Mouse (Mus musculus) spleen, postnatal 14 days (tissue): ENCODE results near the gene Atf6b.

Experiments
- DNase-seq, 2 experiments: peaks; one replicate each; pipeline ENCODE4 v3.0.0; 2021 to 2022; ENCODE audit warnings: low spot score in 2 of 2

The Atf6b gene

GRCm38 (mm10) chr17:34627093-34627942 lies 19.6 kb upstream of the Atf6b start:
- DNase-seq: peak in 1 of 2 experiments; percentile 53

DNA sequence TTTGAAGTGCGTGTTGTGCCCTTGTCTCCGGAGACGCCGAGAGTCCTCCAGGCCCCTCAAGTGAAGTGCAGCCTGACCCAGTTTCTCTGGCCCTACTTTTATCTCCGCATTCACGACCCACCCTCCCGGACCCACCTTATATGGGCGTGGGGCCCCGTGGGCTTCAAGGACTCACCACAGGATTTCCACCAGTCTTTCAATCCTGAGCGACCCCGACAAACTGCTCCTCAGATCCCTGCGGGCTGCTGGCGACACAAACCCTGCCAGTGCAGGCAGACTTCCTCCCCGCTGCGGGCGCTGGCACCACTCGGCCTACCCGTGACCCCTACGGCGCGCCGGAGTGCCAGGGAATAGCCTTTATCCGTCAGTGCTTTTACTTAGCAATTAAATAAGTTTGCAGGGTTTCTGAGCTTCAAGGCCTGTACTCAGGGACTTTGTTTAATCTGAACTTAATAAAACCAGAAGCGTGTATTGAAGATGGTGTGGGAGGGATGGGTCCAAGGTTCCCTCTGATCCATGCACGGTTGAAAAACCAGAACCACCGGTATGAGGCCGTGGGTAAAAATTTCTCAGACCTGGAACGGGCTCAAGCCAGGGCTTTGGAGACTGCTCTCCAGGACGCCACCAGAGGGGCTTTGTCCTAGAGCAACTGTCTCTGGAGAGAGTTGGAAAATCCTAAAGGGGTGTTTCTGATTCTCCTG lies 18.9 kb upstream of the Atf6b start, which contains the start of gene Ppt2:
Ppt2 (minus strand) TSS at position 568 of the 701 bp plus-strand sequence.
- DNase-seq: no peak

- DNase-seq: no peak
These were observed 18.3 kb upstream of the Atf6b start for GRCm38 (mm10) chr17:34628644-34628967.

DNA sequence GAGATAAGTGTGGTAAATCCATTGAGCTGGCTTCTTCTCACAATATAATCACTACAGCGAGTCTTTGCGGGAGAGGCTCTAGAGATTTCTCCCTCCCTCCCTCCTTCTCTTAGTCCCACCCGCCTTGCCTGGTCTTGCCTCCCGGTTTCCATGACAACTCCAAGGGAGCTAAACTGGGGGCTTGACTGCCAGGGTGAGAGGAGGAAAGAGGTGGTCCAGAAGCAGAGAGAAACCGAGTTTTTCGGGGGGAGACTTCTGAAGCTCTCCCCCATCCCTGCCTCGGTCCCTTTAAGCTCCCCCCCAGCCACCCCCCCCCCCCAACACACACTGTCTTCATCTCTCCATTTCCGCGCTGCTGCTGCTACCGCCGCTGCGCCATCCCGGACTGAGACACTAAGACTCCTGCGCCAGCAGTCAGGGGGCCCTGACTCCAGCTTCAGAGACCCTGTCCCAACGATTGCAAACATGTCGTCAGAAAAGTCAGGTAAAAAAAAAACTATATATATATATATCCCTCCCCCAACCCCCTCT lies 17.7 kb upstream of the Atf6b start, which contains the start of gene Prrt1:
Prrt1 (plus strand) TSS at position 313 of the 531 bp plus-strand sequence.
- DNase-seq: no peak

DNA sequence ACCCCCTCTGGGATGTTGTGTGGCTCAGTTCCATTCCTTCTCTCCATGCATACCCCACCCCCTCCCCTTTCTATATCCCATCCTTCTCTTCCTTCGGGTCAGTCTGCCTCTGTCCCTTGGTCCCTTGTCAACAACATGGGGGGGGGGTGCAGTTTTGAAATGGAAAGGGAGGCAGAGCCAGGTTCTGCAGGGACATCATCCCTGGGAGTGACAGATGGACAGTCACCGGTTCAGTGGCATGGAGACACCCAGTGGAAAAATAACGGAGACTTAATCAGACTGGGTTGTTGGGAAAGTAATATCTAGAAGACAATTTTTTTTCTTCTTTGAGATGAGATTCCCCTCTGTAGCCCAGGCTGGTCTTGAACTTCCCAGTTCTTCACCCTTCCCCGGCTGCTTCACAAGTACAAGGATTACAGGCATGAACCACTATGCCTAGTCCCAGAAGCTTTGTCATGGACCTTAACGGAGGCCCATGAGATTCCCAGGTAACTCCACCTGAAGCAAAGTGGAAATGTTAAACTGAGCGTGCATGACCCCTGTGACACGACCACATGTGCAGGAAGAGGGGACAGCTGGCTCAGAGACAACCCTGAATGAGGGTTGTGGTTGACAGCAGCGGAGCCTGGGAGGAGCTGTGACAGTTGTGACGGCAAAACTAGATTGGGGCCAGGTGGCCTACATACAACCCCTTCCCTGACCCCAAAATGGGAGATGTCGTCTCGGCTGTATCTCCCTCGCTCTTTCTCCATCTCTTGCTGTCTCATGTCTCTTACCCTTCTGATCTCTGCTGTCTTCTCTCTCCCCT lies 16.9 kb upstream of the Atf6b start:
- no peak for DNase-seq

GRCm38 (mm10) chr17:34630761-34631301 lies 16.1 kb upstream of the Atf6b start:
- no peak for DNase-seq

- DNase-seq: no peak
These were observed 15.3 kb upstream of the Atf6b start for GRCm38 (mm10) chr17:34631647-34632046.

DNA sequence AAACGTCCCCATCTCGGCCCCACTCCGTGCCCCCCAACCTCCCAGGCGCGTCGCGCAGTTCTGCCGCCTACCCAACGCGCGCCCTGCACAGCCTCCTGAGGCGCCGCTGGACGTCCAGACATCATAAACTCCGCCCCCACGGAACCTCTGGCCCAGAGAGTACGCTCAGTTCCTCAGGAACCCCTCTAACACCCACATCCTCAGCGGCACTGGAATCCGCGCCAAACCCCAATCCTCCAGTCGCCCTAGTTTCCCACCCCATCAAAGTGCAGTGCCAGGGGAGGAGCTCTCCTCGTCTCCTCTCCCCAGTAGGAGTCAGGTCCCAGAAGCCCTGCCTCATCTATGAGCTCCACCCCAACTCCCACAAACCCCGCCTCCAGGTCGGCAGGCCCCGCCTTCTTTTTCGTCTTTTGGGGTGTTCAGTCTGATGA lies 14.7 kb upstream of the Atf6b start:
- DNase-seq: peak in 1 of 2 experiments; percentile 43

DNA sequence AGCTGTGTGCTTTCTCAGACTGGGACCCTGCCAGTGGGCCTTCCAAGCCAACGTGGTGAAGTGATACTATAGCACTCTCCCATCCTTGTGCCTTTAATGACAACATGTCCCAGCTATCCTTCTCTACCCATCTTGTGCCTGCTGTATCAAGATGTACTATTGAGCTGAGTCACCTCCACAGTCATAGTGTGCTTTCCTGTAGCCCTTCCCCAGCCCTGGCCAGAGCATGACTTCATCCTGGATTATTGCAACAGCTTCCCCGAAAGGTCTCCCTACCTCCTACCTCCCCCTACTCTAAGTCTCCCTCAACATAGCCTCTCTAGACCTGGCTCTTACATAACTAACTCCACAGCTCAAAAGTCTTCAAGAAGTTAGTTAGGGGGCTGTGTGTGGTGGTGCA lies 11.3 kb upstream of the Atf6b start:
- DNase-seq: no peak

DNA sequence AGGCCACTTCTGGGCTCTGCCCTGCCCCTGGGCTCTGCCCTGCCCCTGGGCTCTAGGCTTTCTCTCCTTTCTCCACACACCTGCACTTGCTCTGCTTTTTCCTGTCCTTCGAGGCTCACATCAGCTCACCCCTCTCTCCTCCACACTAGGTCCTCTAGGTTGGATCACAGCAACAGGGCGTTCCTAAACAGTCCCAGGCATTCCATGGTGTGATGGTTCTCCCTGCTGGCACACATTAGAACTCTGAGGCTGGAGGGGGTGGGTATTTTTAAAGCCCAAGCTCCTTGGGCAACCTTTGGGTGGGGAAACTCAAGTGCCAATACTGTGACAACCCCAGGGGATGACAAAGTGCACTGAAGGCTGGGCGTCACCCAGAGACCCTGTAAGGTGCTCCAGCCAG lies 9.5 kb upstream of the Atf6b start:
- DNase-seq: no peak

DNA sequence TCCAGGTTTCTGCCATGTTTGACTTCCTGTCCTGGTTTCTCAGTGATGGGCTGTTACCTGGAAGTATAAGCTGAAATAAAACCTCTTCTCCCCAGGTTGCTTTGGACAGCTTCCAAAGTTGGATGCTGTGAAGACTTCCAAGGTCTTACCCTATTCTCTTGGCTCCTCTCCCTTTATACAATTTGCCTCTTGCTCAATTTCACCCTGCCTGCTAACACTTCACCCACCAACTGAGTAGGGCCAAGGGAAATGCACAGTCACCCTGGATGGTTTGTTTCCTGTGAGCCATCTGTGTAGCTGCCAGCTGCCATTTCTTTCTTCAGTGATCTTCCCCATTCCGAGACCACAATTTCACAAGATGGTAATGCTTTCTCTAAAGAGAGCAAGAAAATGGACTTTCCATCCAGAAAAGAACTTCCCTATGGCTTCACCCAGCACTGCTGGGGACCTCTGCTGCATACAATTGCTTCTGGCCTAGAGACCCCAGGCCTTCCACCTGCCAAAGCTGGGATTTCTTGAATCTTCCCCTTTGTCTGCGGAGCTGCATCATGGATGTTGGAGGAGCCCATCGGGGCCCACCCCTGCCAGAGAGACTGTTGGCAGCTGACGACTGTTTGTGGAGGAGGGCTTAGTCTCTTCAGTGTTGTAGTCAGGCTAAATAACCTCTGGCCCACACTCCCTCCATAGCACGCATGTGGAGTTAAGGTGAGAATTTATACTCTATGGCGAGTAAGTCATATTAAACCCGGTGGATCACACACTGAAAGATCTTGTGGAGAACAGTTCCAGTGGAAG lies 7.3 kb upstream of the Atf6b start:
- no peak for DNase-seq

DNA sequence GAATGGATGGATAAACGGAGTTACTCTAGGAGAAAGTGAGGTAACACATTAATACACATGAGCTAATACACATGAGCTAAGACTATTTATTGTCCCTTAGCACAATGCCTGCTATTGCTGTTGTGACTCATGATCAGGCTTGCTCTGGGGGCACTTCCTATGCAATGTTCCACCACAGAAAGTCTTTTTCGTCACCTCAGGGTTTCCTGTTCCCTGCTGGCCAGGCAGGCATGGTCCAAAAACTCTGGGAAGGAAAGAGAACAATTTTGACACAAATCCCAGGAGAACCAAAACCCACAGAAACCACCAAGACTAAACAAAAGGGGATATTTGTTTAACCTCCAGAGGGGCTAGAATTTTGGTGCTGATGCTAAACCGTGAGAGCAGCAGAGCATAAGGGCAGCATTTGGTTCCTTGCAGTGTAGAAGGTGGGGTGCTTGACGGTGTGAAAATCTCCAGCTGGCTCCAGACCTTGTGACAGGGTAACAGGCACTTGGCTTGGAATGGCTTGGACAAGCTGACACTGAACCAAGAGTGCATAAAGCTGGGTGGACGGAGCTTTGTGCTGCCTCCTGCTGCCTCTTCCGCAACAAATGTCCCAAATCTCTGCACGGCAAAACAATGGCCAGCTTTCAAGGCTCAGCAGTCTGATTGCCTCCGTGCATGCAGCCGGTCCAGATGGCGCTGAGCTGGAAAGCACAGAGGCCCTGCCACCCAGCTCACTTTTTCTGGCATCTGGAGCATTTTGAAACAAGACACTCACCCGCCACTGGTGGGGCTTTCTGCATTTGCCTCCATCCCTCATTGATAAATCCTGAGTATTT lies 6.0 kb upstream of the Atf6b start:
- no peak for DNase-seq

DNA sequence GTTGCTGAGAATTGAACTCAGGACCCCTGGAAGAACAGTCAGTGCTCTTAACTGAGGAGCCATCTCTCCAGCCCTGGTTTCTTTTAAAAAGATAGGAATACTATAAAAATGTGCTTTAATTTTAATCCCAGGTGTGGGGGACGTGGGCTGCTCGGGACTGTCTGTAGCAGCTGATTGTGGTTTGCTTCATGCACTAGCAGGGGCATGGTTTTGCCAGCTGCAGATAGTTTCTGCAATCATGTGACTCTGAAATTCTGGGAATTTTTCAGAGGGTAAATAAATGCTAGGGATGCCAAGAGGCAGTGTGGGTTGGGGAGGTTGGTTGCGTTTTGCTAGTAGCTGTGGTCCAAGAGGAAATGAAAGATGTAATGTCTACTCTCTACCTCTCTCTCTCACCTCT lies 5.0 kb upstream of the Atf6b start:
- DNase-seq: no peak

DNA sequence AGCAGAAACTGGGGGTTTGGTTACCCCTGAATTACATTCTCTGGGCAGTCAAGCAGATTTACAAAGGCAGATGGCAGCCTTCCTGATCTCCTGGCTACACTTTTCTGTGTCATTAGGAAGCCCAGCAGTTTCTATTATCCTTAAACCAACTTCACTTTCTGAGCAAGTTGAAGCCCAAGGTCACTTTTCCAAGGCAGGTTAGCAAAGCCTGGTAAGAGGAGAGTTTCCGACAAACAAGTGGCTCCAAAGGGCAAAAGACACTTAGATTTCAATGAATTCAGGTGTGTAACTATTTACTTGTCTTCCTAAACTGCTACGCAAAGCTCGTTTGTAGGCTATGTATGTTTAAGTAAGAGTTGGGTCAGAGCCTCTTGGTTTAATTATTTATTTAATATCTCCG lies 3.6 kb upstream of the Atf6b start:
- DNase-seq: no peak

GRCm38 (mm10) chr17:34643944-34644343 lies 3.0 kb upstream of the Atf6b start:
- DNase-seq: no peak

- DNase-seq: peak; percentile 82 to 93
These were observed 2.3 kb upstream of the Atf6b start, which contains the start of gene Fkbpl for GRCm38 (mm10) chr17:34644608-34645007. Gene Fkbpl (plus strand): TSS chr17:34644764.

DNA sequence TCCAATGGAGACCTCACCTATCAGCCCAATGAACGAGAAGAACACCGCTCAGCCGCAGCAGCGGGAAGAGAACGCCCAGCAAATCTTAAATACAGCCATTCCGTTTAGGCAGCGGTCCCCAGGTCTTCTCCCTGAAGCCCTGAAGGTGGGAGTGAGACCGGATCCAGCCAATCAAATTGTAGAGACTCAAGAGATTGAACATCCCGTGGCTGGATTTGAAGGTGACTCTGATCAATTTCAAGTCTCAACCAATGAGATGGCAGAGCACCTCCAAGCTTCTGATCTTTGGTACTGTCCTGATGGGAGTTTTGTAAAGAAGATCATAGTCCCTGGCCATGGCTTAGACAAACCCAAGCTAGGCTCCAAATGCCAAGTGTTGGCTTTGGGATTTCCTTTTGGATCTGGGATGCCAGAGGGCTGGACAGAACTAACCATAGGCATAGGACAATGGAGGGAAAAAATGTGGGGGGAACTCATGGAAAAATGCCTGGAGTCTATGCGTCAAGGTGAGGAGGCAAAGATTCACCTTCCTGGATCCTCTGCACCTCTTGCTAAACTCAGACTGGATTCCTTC lies 1.6 kb upstream of the Atf6b start:
- DNase-seq: no peak

DNA sequence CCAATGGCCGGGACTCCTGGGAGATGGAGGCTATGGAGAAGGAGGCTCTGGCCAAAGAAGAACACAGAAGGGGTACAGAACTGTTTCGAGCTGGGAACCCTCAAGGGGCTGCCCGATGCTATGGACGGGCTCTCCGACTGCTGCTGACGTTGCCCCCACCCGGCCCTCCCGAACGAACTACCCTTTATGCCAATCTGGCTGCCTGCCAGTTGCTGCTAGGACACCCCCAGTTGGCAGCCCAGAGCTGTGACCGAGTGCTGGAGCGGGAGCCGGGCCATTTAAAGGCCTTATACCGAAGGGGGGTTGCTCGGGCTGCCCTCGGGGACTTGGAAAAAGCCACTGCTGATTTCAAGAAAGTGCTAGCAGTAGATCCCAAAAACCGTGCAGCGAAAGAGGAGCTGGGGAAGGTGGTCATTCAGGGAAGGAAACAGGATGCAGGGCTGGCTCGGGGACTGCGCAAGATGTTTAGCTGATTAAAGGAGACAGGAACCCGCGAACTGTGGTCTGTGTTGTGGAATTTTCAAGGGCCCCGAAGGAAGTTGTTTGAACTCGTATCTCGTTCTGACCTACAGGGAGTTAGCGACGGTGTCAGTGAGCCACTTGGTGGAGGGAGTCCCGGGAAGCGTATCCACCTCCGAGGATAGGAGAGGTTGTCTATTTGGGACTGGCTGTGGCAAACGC lies 975 bp upstream of the Atf6b start:
- no peak for DNase-seq
